Mouse (Mus musculus) heart, postnatal 10 days (tissue): ENCODE measurements around the gene Rfc5. TPM values are rescaled to one million over a fixed set of nuclear protein-coding genes. Genes with fewer than 3 reads are reported as not detected.
A peak's percentile ranks its signal among the peaks of the same experiment; 100 is the strongest.
"Not testable (repeated sequence)": the region's sequence is repeated elsewhere in the genome, so short reads cannot be mapped to it uniquely, and the experiment has no call there.

Experiments used
- DNase-seq, 2 experiments: peaks; one replicate each; pipeline ENCODE4 v3.0.0; 2021
- intact Hi-C: fragments of 180-260 bp; cut with DNase I; formaldehyde crosslinking; loops from one replicate; pipeline ENCODE4 v1.15.1; 2025
- total RNA-seq, 2 experiments: library from RNA; stranded (reverse); gene quantifications; 2 replicates each; pipeline ENCODE4 v1.2.3; 2021

Gene Rfc5
- total RNA-seq = 10 to 100 TPM; 14.5 to 14.9 TPM

- DNase-seq = peak; percentile 96 to 97
- intact Hi-C loops = loop anchor here (2.0 to 10.0 kb wide), 3 partner anchors 28 to 274 kb away; partner anchors contain the start of gene Suds3
These were observed at the start of gene Rfc5 for GRCm38 (mm10) chr5:117388877-117389276. Gene Rfc5, minus strand, starts transcription at chr5:117389047.

DNA sequence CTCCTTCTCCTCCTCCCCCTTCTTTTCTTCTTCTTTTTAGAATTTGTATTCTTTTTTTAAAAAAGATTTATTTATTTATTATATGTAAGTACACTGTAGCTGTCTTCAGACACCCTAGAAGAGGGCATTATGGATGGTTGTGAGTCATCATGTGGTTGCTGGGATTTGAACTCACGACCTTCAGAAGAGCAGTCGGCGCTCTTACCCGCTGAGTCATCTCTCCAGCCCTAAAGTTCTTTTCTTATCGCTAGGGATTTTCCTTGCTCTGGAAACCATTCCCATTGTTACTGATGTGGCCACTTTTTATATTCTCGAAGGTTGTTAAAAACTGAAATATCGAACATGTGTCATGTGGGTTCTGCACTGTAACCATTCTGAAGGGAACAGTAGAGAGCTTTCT lies 44.7 kb upstream of the Rfc5 start:
- intact Hi-C loops, DNase-seq: not testable (repeated sequence)

GRCm38 (mm10) chr5:117417442-117417841 lies 28.6 kb upstream of the Rfc5 start:
- DNase-seq = no peak
- intact Hi-C loops = no loop called here

DNA sequence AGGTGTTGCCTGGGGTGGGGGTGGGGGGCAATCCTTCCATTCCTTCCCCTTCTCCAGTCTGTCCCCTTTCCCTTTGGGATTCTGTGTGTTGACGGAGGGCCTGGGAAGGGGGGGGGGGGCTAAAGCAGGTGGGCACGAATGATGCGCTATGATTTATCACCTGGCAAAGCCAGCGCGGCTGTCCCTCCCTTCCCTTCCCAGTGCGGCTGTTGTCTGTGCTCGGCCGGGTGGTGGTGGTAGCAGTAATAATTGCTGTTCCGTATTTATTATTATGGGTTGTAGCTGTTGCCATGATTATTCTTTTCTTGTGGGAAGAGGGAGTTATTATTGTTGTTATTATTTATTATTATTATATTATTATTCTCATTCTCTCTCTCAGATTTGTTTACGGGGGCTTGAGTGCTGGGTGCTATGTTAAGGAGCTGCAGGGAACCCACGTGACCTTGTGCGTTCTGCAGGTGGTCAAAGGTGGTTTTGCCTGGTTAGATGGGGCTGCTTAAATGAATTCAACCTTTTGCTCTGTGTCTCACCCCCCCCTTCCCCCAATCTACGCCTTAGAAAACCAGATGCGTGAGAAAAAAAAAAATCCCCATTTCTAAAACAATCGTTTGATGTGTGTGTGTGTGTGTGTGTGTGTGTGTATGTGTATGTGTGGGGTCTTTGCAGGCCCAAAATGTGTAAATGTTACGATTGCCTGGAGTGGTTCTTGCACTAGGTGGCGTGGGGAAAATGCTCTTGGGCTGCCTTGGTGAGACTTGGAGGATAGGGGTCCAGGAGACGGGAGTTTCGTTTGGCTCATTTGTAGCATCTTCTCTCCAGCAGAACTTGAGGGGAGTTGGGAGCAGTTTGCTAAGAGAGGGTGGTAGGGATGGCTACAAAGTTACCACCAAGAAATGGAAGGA lies 26.4 kb upstream of the Rfc5 start:
- DNase-seq = no peak
- intact Hi-C loops = no loop called here

DNA sequence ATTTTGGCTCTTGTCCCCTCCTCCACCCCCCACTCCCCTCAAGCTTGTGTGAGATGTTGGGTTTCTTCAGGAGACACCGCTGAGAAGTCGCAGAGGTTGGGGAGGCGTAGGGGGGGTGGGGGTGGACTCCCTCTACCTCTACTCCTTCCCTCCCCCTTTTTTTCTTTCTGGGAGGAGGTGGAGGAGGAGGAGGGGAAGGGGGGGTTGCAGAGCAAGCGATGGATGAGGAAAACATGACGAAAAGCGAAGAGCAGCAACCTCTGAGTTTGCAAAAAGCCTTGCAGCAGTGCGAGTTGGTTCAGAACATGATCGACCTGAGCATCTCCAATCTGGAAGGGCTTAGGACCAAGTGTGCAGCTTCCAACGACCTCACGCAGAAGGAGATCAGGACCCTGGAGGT lies 25.8 kb upstream of the Rfc5 start:
- intact Hi-C loops = no loop called here
- DNase-seq = no peak

- DNase-seq = peak; percentile 11 to 14
- intact Hi-C loops = no loop called here
These were observed 25.0 kb upstream of the Rfc5 start, which contains the start of gene Ksr2 for GRCm38 (mm10) chr5:117413507-117414501. Gene Ksr2, plus strand, starts transcription at chr5:117414000.

DNA sequence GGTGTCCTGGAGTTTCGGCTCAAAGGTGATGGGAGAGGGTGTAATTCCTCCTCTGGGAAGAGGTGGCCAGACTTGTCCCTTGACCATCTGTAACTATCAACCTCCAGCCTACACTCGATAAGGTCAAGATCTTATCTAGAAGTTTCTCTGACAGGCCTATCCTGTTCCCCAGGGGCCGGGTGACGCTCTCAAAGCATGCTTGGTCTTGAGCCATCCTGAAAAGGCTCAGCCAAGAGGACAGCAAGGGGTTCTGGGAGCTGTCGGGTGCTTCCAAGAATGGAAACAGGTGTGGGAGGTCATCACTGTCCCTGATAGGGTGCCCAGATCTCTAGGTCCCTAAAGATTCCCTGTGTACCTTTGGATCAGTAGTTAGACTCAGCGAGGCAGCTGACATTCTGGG lies 20.5 kb upstream of the Rfc5 start:
- DNase-seq = no peak
- intact Hi-C loops = loop anchor here (5.0 kb wide), 2 partner anchors 102 to 292 kb away; partner anchors contain the start of gene Suds3

- DNase-seq = peak; percentile 19 to 39
- intact Hi-C loops = loop anchor here (5.0 kb wide), 2 partner anchors 101 to 291 kb away; partner anchors contain the start of gene Suds3
These were observed 19.4 kb upstream of the Rfc5 start for GRCm38 (mm10) chr5:117408216-117408615.

- intact Hi-C loops = loop anchor here (5.0 kb wide), 2 partner anchors 97 to 287 kb away; partner anchors contain the start of gene Suds3
- DNase-seq = not testable (repeated sequence)
These were observed 15.8 kb upstream of the Rfc5 start for GRCm38 (mm10) chr5:117404671-117405070.

- DNase-seq = no peak
- intact Hi-C loops = no loop called here
These were observed 14.8 kb upstream of the Rfc5 start for GRCm38 (mm10) chr5:117403609-117404008.

DNA sequence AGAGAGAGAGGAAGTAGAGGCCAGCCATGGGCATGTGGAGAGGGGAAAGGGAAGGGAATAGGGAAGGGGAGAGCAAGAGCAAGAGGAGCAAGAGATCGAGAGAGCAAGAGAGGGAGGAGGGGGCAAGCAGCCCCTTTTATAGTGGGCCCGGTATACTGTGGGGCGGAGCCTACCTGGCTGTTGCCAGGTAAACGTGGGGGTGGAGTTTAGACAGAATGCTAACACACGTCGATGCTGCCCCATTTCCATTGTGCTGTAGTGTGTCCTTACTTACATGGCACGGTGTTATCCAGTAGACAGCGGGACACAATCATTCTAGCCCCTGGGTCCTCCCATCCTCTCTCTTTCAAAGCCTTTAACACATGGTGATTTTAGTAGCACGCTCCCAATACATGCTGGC lies 10.4 kb upstream of the Rfc5 start:
- DNase-seq = no peak
- intact Hi-C loops = no loop called here

DNA sequence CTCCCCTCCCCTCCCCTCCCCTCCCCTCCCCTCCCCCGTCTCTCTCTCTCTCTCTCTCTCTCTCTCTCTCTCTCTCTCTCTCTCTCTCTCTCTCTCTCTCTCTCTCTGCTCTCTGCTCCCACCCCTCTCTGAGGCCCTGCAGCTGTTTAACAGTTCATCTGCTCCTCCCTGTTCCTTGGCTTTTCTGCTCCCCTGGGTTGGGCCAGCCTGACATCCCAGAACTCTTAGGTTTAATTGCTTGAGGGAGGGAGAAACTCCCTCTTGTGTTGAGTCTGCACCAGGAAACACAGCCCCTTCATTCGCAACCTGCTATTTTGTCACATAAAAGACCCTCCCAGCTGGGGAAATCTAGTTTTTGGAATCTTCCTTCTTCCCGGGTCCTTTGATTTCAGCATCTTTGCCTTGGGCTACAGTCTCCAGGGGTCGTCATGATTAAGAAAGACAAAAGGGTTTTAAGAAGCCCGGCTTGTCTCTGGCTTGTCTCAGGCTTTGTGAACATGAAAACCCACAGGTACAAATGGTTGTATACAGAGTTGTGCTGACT lies 9.2 kb upstream of the Rfc5 start:
- intact Hi-C loops = no loop called here
- no peak for DNase-seq

GRCm38 (mm10) chr5:117397371-117397770 lies 8.5 kb upstream of the Rfc5 start:
- DNase-seq = no peak
- intact Hi-C loops = no loop called here

DNA sequence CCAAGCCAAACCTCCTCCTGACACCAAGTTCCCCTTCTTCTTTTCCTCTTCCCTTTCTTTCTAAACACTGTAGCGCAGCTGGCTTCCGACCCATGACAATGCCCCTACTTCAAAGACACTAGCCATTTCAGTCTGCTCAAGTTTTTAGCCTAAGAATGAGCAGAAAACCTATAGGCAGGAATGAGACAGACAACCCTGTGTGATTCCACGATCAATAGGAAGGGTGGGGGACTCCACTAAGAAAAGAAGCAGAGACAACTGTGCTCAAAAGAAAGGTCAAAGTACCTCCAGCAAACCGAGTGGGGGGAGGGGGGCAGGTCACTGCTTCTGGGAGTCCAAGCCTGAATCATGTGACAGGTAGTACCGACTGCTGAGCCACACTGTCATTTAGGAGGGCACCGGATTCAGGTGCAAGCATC lies 7.8 kb upstream of the Rfc5 start:
- intact Hi-C loops = no loop called here
- no peak for DNase-seq

DNA sequence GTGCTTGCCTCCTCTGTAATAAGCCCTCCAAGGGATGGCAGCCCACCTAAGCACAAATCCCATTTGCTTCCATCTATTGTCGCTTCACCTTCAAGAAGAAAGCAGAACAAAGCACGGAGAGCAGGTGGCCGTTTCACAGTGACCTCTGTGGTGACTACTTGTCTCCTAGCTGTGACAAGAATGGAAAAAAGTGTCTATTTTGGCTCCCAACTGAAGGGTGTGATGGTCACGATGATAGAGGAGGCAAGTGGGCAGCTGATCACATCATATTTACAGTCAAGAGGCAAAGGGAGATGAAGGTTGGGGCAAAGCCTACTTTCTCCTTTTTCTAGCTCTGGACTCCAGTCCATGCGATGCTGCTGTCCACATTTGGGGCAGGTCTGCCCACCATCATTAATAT lies 7.0 kb upstream of the Rfc5 start:
- DNase-seq = no peak
- intact Hi-C loops = no loop called here

DNA sequence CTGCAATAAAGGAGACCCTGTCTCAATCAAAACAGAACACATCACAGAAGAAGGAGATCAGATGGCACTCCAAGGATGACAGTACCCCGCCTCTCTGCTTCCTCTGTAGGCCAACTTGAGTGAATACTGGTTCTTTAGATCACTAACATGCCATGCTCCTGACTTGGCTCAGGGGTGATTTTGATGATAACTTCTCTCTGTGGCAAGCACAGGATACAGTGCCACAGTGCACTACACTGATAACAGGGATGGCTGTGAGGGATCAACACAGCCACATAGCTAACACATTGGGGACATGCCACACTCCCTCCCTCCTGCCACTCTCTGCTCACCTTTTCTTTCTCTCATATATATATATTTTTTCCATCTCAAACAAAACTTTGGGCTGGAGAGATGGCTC lies 2.0 kb upstream of the Rfc5 start:
- intact Hi-C loops = no loop called here
- no peak for DNase-seq

DNA sequence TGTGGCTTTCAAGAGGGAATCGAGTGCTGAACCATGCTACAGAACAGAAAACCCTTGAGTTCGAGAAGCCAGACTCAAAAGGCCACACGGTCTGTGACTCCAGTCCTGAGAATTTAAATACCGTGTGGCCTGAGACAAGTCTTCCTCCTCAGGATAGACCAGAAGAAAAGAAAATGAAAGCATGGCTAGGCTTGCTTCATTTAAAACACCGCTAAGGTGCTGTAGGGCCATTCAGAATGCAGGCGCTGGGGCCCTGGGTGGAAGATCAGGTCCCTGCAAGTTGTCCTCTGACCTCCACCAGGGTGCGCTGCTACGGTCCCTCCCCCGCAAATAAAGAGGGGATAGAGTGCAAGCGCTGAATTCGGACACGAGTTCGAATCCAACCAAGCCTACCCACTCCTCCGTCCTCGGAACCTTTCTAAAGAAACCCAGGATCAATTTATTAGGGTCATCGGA lies 523 bp downstream of the Rfc5 start:
- intact Hi-C loops = loop anchor here (2.0 to 10.0 kb wide), 3 partner anchors 28 to 274 kb away; partner anchors contain the start of gene Suds3
- peak; percentile 40 to 66 for DNase-seq

- no peak for DNase-seq
- intact Hi-C loops = loop anchor here (10.0 kb wide), 1 partner anchor 268 kb away; the partner anchor contains the start of gene Suds3
These were observed 5.6 kb downstream of the Rfc5 start for GRCm38 (mm10) chr5:117383198-117383597.

DNA sequence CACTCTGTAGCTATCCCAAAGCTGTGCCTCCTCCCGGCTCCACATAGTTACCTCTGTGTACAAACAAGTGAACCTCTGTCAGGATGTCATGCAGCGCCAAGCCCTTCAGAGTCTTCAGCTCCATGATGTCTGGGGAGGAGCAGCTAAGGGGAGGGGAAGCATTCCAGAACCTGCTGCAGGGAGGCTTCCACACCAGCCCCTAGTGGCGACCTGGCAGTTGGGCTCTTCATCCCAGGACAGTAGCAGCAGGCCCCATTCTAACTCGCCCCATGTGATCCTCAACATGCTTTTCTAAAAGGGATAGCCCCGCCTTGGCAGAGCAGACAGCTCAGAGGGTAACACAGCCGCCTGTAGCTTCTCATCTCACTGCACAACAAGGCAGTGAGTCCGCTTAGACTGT lies 7.1 kb downstream of the Rfc5 start:
- intact Hi-C loops = loop anchor here (10.0 kb wide), 1 partner anchor 267 kb away; the partner anchor contains the start of gene Suds3
- DNase-seq = no peak

- DNase-seq = no peak
- intact Hi-C loops = loop anchor here (10.0 kb wide), 1 partner anchor 265 kb away; the partner anchor contains the start of gene Suds3
These were observed 8.6 kb downstream of the Rfc5 start for GRCm38 (mm10) chr5:117380199-117380598.
